Mouse (Mus musculus) CH12.LX (cell line): ENCODE results near the gene Zfpm1.

ENCODE experiments used
- CHD1 ChIP-seq: IDR thresholded peaks from 2 replicates; pipeline ENCODE4 v1.6.1; 2012; ENCODE audit warnings: low read depth, low read length, improper control_type of control experiment, inconsistent platforms
- CHD2 ChIP-seq: IDR thresholded peaks from 2 replicates; pipeline ENCODE4 v1.6.1; 2011; ENCODE audit warnings: low read length, improper control_type of control experiment
- CTCF ChIP-seq, 2 experiments: IDR thresholded peaks in 1 of 2; conservative IDR thresholded peaks in 1 of 2; 2 replicates each; pipeline ENCODE4 v1.5.1; 2011 to 2012; ENCODE audit warnings: low read depth in 2 of 2, low read length in 2 of 2, improper control_type of control experiment in 1 of 2, inconsistent platforms in 1 of 2, mild to moderate bottlenecking in 1 of 2, moderate library complexity in 1 of 2
- EP300 ChIP-seq: IDR thresholded peaks from 2 replicates; pipeline ENCODE4 v1.6.1; 2011; ENCODE audit warnings: low read length, improper control_type of control experiment
- ETS1 ChIP-seq: conservative IDR thresholded peaks from 2 replicates; pipeline ENCODE4 v1.6.1; 2012; ENCODE audit warnings: low read depth, mild to moderate bottlenecking, inconsistent platforms, low read length, improper control_type of control experiment, moderate library complexity
- MAFK ChIP-seq: IDR thresholded peaks from 2 replicates; pipeline ENCODE4 v1.6.1; 2011; ENCODE audit warnings: low read length, improper control_type of control experiment; ENCODE audit not compliant: insufficient replicate concordance
- MAX ChIP-seq: IDR thresholded peaks from 2 replicates; pipeline ENCODE4 v1.6.1; 2011; ENCODE audit warnings: low read length, improper control_type of control experiment
- MEF2A ChIP-seq: IDR thresholded peaks from 2 replicates; pipeline ENCODE4 v1.6.1; 2014; ENCODE audit warnings: low read depth, mild to moderate bottlenecking, inconsistent platforms, low read length, improper control_type of control experiment, borderline replicate concordance
- PAX5 ChIP-seq: IDR thresholded peaks from 2 replicates; pipeline ENCODE4 v1.6.1; 2012; ENCODE audit warnings: low read length, inconsistent platforms, mixed read lengths
- POLR2A ChIP-seq: IDR thresholded peaks from 2 replicates; pipeline ENCODE4 v1.6.1; 2011; ENCODE audit warnings: low read depth, mild to moderate bottlenecking, improper control_type of control experiment, low read length
- TBP ChIP-seq: conservative IDR thresholded peaks from 2 replicates; pipeline ENCODE4 v1.6.1; 2011; ENCODE audit warnings: low read depth, low read length, improper control_type of control experiment
- ZNF384 ChIP-seq: IDR thresholded peaks from 2 replicates; pipeline ENCODE4 v1.6.1; 2012; ENCODE audit warnings: low read depth, low read length, improper control_type of control experiment, inconsistent platforms

DNA sequence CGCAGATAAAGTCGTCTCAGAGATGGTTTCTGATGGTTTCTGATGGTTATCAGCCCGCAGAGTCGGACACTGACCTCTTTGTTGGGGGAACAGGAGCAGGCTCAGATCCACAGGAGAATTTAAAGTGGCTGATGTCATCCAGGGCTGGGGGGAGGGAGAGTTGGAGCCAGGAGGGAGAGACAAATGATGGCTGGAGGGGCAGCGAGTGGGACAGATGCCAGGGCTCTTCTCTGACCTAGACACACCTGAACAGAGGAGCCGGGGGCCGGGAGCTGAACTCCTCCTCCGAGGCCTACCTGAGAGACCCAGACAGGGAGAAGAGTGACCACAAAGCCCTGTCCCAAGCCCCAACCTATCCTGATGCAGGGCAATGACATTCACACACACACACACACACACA lies 47.1 kb downstream of the Zfpm1 start:
- no peak for TF ChIP-seq MAX
- TF ChIP-seq CTCF (conservative IDR thresholded peaks at IDR 0.05 in 1 of 2, IDR thresholded peaks at IDR 0.05 in 1 of 2; ENCODE audit: low read depth in 2 of 2, low read length in 2 of 2): no peak
- no peak for TF ChIP-seq TBP
- no peak for TF ChIP-seq EP300
- no peak for TF ChIP-seq ZNF384
- TF ChIP-seq ETS1: no peak
- TF ChIP-seq CHD1: no peak
- TF ChIP-seq MAFK: no peak
- TF ChIP-seq POLR2A: no peak
- no peak for TF ChIP-seq MEF2A
- TF ChIP-seq PAX5: no peak
- no peak for TF ChIP-seq CHD2
